Mouse (Mus musculus): ENCODE measurements around the gene Pitpnm2. TPM values are rescaled to one million over a fixed set of nuclear protein-coding genes. Genes with fewer than 3 reads are reported as not detected.

Pitpnm2 gene
- polyA plus RNA-seq, 1 experiment from 2014 or later: 6.0 TPM

DNA sequence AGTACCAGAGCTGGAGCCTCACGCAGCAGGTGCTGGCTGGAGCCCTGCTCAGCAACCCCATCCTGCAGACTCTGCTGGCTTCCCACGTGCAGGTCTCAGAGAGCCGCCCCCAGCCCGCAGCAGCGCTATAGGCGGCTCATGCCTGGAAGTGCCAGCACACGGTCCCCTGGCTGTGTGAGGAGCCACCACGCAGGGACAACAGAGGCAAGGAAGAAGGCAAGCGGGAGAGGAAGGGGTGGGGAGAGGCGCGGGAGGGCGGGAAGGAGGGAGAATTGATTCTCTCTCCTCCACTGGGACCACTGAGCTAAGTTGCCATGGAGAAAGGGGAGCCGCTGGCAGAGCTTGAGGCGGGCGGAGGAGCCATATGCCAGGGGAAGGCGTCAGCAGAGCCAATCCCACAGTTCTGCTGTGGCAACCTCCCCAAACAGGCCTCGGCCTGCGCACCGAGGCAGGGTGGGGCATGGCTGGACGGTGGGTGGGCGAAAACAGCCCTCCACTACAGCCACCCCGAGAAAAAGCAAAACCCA is 62.5 kb downstream of the Pitpnm2 start:
- peak overlapping the region; percentile 16; the same call in 1 of the 2 replicates for H3K9ac ChIP-seq (ENCODE audit: low read depth, low read length)
- peak; percentile 66 for ATAC-seq (ENCODE audit: low FRiP score)
- peak; percentile 65 for DNase-seq (ENCODE audit: low spot score)
- H3K9me3 ChIP-seq (ENCODE audit: control insufficient read depth, low read length): no peaks in the 10 kb centered on the region
- H3K4me3 ChIP-seq (ENCODE audit: low read depth, low read length): no peak overlapping the region
- 11% methylated on average over 22 of the region's 22 CpGs for WGBS
- H3K4me1 ChIP-seq (replicated peaks; ENCODE audit: control insufficient read depth, insufficient read depth, low read length): peaks cover 19% of the 10 kb centered on the region
- peak overlapping the region; percentile 27 for H3K4me2 ChIP-seq (replicated peaks; ENCODE audit: low read depth, low read length)
- H3K36me3 ChIP-seq (ENCODE audit: control insufficient read depth, insufficient read depth, low read length): no peaks in the 10 kb centered on the region
- H3K27ac ChIP-seq (ENCODE audit: low read depth, low read length): peak overlapping the region; percentile 25; the same call in 1 of the 2 replicates
- no peaks in the 10 kb centered on the region for H3K27me3 ChIP-seq (ENCODE audit: control insufficient read depth, insufficient read depth, low read length)

DNA sequence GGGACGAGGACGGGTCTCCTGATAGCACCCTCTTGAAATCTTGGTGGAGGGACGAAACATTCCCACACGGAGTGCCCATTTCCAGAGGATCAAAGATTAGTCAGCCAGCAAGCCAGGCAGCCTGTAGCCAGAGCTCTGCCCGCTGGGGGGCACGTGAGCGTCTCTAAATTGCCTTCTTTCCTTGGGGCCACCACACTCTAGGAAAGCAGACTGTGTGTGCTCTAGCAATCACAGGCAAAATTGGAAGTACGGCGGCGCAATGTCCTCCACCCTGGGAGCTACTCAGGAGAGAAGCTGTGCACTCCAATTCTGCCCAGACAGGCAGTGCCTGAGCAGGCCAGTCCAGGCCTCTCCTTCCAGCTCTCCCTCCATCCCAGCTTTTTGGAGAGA is 63.1 kb downstream of the Pitpnm2 start:
- Histone ChIP-seq H3K27me3 (ENCODE audit: control insufficient read depth, insufficient read depth, low read length) (no peaks in the 10 kb centered on the region), H3K9me3 (ENCODE audit: control insufficient read depth, low read length) (no peaks in the 10 kb centered on the region), H3K9ac (ENCODE audit: low read depth, low read length) (no peak overlapping the region), H3K36me3 (ENCODE audit: control insufficient read depth, insufficient read depth, low read length) (no peaks in the 10 kb centered on the region), H3K4me1 (replicated peaks; ENCODE audit: control insufficient read depth, insufficient read depth, low read length) (peaks cover 19% of the 10 kb centered on the region), H3K4me2 (replicated peaks; ENCODE audit: low read depth, low read length) (peak overlapping the region; percentile 27; the same call in 1 of the 2 replicates), H3K4me3 (ENCODE audit: low read depth, low read length) (no peak overlapping the region), H3K27ac (ENCODE audit: low read depth, low read length) (no peak overlapping the region)
- DNase-seq (ENCODE audit: low spot score) (no peak), ATAC-seq (ENCODE audit: low FRiP score) (no peak)
- 57% methylated on average over 10 of the region's 10 CpGs for WGBS

DNA sequence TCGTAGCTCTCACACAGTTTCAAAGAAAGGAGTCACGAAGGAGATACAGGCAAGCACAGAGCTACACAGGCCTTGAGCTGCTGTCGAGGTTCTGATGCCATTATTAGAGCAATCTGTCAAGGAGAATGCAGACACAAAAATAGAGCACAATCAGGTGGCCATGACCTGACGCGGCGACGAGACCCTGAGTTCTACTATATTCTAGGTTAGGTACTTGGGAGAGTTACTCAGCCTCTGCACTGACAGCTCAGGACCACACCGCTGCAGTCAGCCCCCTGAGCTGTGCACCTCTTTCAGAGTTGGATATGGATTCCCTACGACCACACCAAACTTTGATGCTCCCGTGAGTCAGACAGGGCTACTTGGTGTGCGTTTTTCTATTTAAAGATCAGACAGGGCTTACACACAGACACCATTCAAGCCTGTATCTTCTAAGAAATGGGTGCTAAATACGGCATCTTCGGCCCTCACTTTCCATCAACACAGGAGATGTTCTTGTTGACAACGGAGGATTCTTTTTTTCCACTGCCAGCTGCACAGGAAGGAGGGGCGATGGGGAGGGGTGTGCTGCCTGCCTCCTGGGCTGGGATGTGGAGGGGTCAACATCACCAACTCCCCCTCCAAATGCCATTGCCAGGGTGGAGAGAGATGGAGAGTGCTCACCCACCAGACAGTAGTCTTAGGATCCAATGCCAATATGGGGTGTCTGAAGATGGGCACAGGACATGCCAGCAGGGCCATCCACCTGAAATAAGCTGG is 63.7 kb downstream of the Pitpnm2 start:
- Histone ChIP-seq H3K9me3 (ENCODE audit: control insufficient read depth, low read length) (no peaks in the 10 kb centered on the region), H3K9ac (ENCODE audit: low read depth, low read length) (no peak overlapping the region), H3K4me3 (ENCODE audit: low read depth, low read length) (no peak overlapping the region), H3K27me3 (ENCODE audit: control insufficient read depth, insufficient read depth, low read length) (no peaks in the 10 kb centered on the region), H3K36me3 (ENCODE audit: control insufficient read depth, insufficient read depth, low read length) (no peaks in the 10 kb centered on the region), H3K4me2 (replicated peaks; ENCODE audit: low read depth, low read length) (0 out of 2 replicates have a peak overlapping the region, but pooled peaks have one; percentile 30), H3K4me1 (replicated peaks; ENCODE audit: control insufficient read depth, insufficient read depth, low read length) (peaks cover 19% of the 10 kb centered on the region), H3K27ac (ENCODE audit: low read depth, low read length) (no peak overlapping the region)
- WGBS: 56% methylated on average over 15 of the region's 15 CpGs
- ATAC-seq (ENCODE audit: low FRiP score) (no peak), DNase-seq (ENCODE audit: low spot score) (no peak)

- DNase-seq (ENCODE audit: low spot score) (peak; percentile 50), ATAC-seq (ENCODE audit: low FRiP score) (no peak)
- Histone ChIP-seq H3K9ac (ENCODE audit: low read depth, low read length) (peak overlapping the region; percentile 35), H3K4me1 (replicated peaks; ENCODE audit: control insufficient read depth, insufficient read depth, low read length) (peaks cover 19% of the 10 kb centered on the region), H3K27ac (ENCODE audit: low read depth, low read length) (no peak overlapping the region), H3K4me2 (replicated peaks; ENCODE audit: low read depth, low read length) (peak overlapping the region; percentile 30), H3K4me3 (ENCODE audit: low read depth, low read length) (no peak overlapping the region; the same call in 1 of the 2 replicates), H3K27me3 (ENCODE audit: control insufficient read depth, insufficient read depth, low read length) (no peaks in the 10 kb centered on the region), H3K9me3 (ENCODE audit: control insufficient read depth, low read length) (no peaks in the 10 kb centered on the region), H3K36me3 (ENCODE audit: control insufficient read depth, insufficient read depth, low read length) (no peaks in the 10 kb centered on the region)
- WGBS: 22% methylated on average over 15 of the region's 15 CpGs
Observed at GRCm38 (mm10) chr5:124184898-124185701, 64.5 kb downstream of the Pitpnm2 start.

GRCm38 (mm10) chr5:124184191-124184590 is 65.4 kb downstream of the Pitpnm2 start:
- Histone ChIP-seq H3K27me3 (ENCODE audit: control insufficient read depth, insufficient read depth, low read length) (no peaks in the 10 kb centered on the region), H3K36me3 (ENCODE audit: control insufficient read depth, insufficient read depth, low read length) (no peaks in the 10 kb centered on the region), H3K4me2 (replicated peaks; ENCODE audit: low read depth, low read length) (no peak overlapping the region), H3K9me3 (ENCODE audit: control insufficient read depth, low read length) (no peaks in the 10 kb centered on the region), H3K4me3 (ENCODE audit: low read depth, low read length) (no peak overlapping the region), H3K4me1 (replicated peaks; ENCODE audit: control insufficient read depth, insufficient read depth, low read length) (peaks cover 19% of the 10 kb centered on the region), H3K27ac (ENCODE audit: low read depth, low read length) (no peak overlapping the region), H3K9ac (ENCODE audit: low read depth, low read length) (no peak overlapping the region)
- WGBS: 90% methylated on average over 3 of the region's 3 CpGs
- ATAC-seq (ENCODE audit: low FRiP score) (no peak), DNase-seq (ENCODE audit: low spot score) (no peak)

GRCm38 (mm10) chr5:124182642-124183041 is 66.9 kb downstream of the Pitpnm2 start:
- Histone ChIP-seq H3K36me3 (ENCODE audit: control insufficient read depth, insufficient read depth, low read length) (no peaks in the 10 kb centered on the region), H3K4me2 (replicated peaks; ENCODE audit: low read depth, low read length) (no peak overlapping the region), H3K9ac (ENCODE audit: low read depth, low read length) (no peak overlapping the region), H3K4me1 (replicated peaks; ENCODE audit: control insufficient read depth, insufficient read depth, low read length) (peaks cover 16% of the 10 kb centered on the region), H3K9me3 (ENCODE audit: control insufficient read depth, low read length) (no peaks in the 10 kb centered on the region), H3K4me3 (ENCODE audit: low read depth, low read length) (no peak overlapping the region), H3K27me3 (ENCODE audit: control insufficient read depth, insufficient read depth, low read length) (no peaks in the 10 kb centered on the region), H3K27ac (ENCODE audit: low read depth, low read length) (no peak overlapping the region)
- no peak for ATAC-seq (ENCODE audit: low FRiP score)
- no peak for DNase-seq (ENCODE audit: low spot score)
- WGBS: 87% methylated on average over 6 of the region's 7 CpGs

- no peak overlapping the region for H3K4me3 ChIP-seq (ENCODE audit: low read depth, low read length)
- H3K4me2 ChIP-seq (replicated peaks; ENCODE audit: low read depth, low read length): no peak overlapping the region
- no peak for DNase-seq (ENCODE audit: low spot score)
- no peaks in the 10 kb centered on the region for H3K9me3 ChIP-seq (ENCODE audit: control insufficient read depth, low read length)
- no peak overlapping the region for H3K27ac ChIP-seq (ENCODE audit: low read depth, low read length)
- WGBS: 89% methylated on average over 5 of the region's 5 CpGs
- no peak for ATAC-seq (ENCODE audit: low FRiP score)
- no peaks in the 10 kb centered on the region for H3K36me3 ChIP-seq (ENCODE audit: control insufficient read depth, insufficient read depth, low read length)
- H3K4me1 ChIP-seq (replicated peaks; ENCODE audit: control insufficient read depth, insufficient read depth, low read length): peaks cover 11% of the 10 kb centered on the region
- H3K9ac ChIP-seq (ENCODE audit: low read depth, low read length): no peak overlapping the region
- H3K27me3 ChIP-seq (ENCODE audit: control insufficient read depth, insufficient read depth, low read length): no peaks in the 10 kb centered on the region
Observed at GRCm38 (mm10) chr5:124182097-124182496, 67.5 kb downstream of the Pitpnm2 start.

GRCm38 (mm10) chr5:124180500-124181167 is 68.9 kb downstream of the Pitpnm2 start:
- Histone ChIP-seq H3K36me3 (ENCODE audit: control insufficient read depth, insufficient read depth, low read length) (no peaks in the 10 kb centered on the region), H3K9ac (ENCODE audit: low read depth, low read length) (no peak overlapping the region), H3K4me1 (replicated peaks; ENCODE audit: control insufficient read depth, insufficient read depth, low read length) (peaks cover 15% of the 10 kb centered on the region), H3K27ac (ENCODE audit: low read depth, low read length) (no peak overlapping the region), H3K4me2 (replicated peaks; ENCODE audit: low read depth, low read length) (no peak overlapping the region), H3K27me3 (ENCODE audit: control insufficient read depth, insufficient read depth, low read length) (no peaks in the 10 kb centered on the region), H3K9me3 (ENCODE audit: control insufficient read depth, low read length) (no peaks in the 10 kb centered on the region), H3K4me3 (ENCODE audit: low read depth, low read length) (no peak overlapping the region)
- 71% methylated on average over 12 of the region's 12 CpGs for WGBS
- no peak for DNase-seq (ENCODE audit: low spot score)
- ATAC-seq (ENCODE audit: low FRiP score): no peak
